Mouse (Mus musculus): ENCODE measurements around the gene Cox5b.

GRCm38 (mm10) chr1:36724057-36724431 is 32.8 kb downstream of the Cox5b start:
- TF ChIP-seq CTCF (IDR thresholded peaks at IDR 0.05; ENCODE audit: extremely low read depth, insufficient read depth, low read length) (no peak), POLR2A (IDR thresholded peaks at IDR 0.05; ENCODE audit: extremely low read depth, insufficient read depth, low read length) (no peak)

Measured in cortical plate, adult 2 months (tissue).